Mouse (Mus musculus): ENCODE results near the gene Tec.

Tec gene

GRCm38 (mm10) chr5:72785451-72785850, 82.8 kb downstream of the Tec start:
- DNase-seq (ENCODE audit: inconsistent age in 2 of 2, low spot score in 1 of 2), result no peak

DNA sequence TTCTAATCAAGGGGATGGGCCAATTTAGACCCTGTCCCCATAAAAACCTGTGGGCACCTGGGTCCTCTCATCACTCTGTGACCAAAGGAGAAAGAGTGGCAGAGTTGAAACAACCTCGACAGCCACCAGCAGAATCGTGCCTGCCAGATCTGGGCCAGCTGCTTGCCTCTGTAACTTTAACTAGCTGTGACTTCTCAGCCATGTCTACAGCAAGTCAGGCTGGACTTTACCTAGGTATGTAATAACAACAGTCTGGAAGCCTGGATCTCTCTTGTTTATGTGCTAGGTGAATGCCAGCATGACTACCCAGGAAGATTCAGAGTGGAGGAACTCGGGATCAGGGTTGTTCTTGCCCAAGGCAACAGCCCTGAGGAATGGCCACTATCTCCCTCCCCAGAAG, 83.6 kb downstream of the Tec start:
- DNase-seq (ENCODE audit: inconsistent age in 2 of 2, low spot score in 1 of 2), result no peak

- DNase-seq (ENCODE audit: inconsistent age in 2 of 2, low spot score in 1 of 2), result no peak
Measured at GRCm38 (mm10) chr5:72783957-72784356, 84.3 kb downstream of the Tec start.

DNA sequence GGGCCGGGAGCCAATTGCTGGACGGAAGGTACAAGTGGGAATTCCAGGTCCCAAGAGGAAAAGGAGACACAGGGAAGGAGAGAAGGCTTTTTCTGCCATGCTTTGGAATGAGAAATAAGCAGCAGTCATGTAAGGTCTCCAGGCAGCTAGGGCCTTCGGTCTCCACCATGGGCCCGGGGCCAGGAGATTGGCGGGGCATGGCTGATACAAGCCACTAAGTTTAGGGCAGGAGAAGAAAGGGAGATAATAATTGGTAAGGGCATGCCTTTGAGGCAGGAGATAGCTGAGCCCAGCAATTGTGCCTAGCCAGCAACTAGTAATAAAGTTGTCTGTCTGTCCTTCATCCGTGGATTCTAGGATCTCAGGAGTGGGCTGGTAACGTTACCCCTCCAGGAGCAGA, 85.2 kb downstream of the Tec start:
- DNase-seq (ENCODE audit: inconsistent age in 2 of 2, low spot score in 1 of 2), result no peak

- DNase-seq (ENCODE audit: inconsistent age in 2 of 2, low spot score in 1 of 2), result no peak
Measured at GRCm38 (mm10) chr5:72781776-72782175, 86.5 kb downstream of the Tec start.

DNA sequence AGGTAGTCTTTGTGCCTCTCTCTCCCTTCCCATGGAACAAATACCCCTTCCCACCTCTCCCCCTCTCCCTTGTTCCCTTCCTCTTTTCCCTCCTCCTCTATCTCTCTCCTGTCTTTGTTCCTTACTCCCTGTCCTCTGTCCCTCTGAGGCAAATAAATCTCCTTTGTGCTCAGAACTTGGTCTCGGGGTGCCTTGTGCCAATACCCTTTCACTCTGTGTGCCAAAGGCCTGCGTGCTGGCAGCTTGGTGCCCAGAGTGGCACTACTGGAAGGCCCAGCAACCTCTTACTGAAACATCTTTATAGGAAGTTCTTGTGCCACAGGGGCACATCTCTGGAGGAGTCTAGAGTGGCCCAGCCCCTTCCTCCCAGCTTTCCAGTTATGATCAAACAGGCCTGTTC, 91.7 kb downstream of the Tec start:
- DNase-seq (ENCODE audit: inconsistent age in 2 of 2, low spot score in 1 of 2), result no peak

DNA sequence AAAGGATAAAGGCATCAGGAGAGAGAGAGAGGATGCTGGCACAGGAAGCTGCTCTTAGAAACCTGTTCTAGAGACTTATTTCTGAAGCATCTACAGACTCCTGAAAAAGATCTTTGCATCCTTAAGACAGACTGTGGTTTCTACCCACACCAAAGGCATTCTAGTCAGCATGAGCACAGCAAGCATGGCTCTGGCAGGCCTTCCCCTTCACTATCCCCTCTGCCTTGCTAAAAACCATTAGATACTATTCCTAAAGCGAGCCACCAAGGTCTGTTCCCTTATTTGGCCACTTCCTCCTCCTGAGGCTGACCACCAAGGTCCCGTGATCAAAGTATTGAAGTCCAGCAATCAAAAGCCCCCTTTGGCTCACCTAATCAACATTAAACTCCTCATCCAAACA, 92.2 kb downstream of the Tec start:
- no peak for DNase-seq (ENCODE audit: inconsistent age in 2 of 2, low spot score in 1 of 2)

GRCm38 (mm10) chr5:72769841-72770240, 98.4 kb downstream of the Tec start:
- DNase-seq (ENCODE audit: inconsistent age in 2 of 2, low spot score in 1 of 2), result no peak

GRCm38 (mm10) chr5:72763546-72763945, 104.7 kb downstream of the Tec start:
- peak in 1 of 2 experiments; percentile 43 for DNase-seq (ENCODE audit: inconsistent age in 2 of 2, low spot score in 1 of 2)

- DNase-seq (ENCODE audit: inconsistent age in 2 of 2, low spot score in 1 of 2), result peak in 1 of 2 experiments; percentile 44
Measured at GRCm38 (mm10) chr5:72763025-72763424, 105.3 kb downstream of the Tec start.

DNA sequence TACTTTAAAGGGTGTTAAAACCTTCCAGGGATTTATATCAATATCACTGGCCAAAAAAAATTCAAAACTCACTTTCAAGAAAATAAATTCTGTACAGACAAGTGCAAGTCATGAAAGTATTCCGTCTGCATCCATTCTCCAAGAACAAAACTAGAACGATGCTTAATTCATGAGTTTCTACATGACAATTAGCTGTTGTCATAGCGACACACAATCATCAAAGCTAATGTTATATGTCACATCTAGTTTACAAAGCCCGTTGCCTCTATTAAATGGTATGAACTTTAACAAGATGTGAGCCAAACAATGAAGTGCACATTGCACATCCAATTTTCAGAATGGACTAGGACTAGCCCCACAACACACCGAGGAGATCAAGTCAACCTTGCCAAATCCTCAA, 106.5 kb downstream of the Tec start:
- no peak for DNase-seq (ENCODE audit: inconsistent age in 2 of 2, low spot score in 1 of 2)

DNA sequence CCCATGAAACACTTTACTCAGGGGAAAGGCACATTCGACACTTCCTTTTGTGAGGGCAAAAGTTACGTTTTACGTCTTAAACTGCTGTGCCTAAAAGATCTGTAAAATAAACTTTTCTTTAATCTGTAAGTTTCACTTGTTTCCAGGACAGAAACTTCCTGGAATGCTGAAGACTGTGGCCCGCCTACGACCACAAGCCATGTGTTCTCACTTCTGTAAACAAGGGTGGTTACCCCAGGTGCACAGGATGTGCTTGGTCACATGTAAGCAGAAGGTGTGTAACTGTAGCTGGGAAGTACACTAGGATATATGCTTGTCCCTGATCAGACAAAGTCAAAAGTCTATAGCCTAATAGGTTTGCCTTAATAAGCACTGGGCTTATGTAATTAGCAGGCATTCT, 107.0 kb downstream of the Tec start:
- DNase-seq (ENCODE audit: inconsistent age in 2 of 2, low spot score in 1 of 2), result no peak

GRCm38 (mm10) chr5:72758925-72759924, 109.1 kb downstream of the Tec start:
- DNase-seq (ENCODE audit: inconsistent age in 2 of 2, low spot score in 1 of 2), result peak in 1 of 2 experiments; percentile 29

GRCm38 (mm10) chr5:72757155-72757773, 111.0 kb downstream of the Tec start:
- DNase-seq (ENCODE audit: inconsistent age in 2 of 2, low spot score in 1 of 2), result no peak

GRCm38 (mm10) chr5:72755941-72756340, 112.3 kb downstream of the Tec start:
- DNase-seq (ENCODE audit: inconsistent age in 2 of 2, low spot score in 1 of 2), result no peak

- DNase-seq (ENCODE audit: inconsistent age in 2 of 2, low spot score in 1 of 2), result no peak
Measured at GRCm38 (mm10) chr5:72755035-72755434, 113.2 kb downstream of the Tec start.

GRCm38 (mm10) chr5:72752585-72752984, 115.7 kb downstream of the Tec start, which contains the start of gene Txk:
Gene Txk, minus strand, starts transcription at chr5:72752777.
- no peak for DNase-seq (ENCODE audit: inconsistent age in 2 of 2, low spot score in 1 of 2)

DNA sequence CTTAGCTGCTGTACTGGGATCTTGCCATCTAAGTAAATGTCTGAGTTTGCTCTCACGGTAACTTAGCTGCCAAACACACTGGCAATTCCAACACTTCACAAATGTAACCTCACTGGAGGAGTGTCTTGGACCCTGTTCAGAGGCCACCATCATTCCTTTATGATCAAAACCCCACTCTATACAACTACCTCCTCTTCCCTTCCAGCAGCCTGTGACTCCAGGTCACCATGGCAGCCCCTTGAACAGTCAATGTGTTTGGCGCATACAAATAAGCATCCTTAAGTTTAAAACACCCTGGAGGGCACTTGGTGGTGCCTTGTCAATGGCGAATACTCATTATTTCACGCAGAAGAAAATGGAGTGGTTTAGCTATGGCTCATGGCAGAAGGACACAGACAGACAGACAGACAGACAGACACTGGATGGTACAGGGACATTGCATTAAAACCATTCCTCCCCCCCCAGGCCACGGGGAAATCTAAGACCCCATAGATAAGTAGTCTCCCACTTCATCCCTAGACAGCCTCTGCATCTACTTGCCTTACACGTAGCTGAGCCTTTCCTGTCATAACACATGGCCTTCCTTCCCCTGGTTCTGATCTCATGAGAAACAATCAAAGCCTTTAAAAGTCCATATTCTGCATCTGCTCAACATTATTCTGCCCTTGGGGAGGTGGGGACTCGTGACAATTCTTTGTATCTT, 117.1 kb downstream of the Tec start:
- DNase-seq (ENCODE audit: inconsistent age in 2 of 2, low spot score in 1 of 2), result no peak

GRCm38 (mm10) chr5:72750226-72750625, 118.1 kb downstream of the Tec start:
- DNase-seq (ENCODE audit: inconsistent age in 2 of 2, low spot score in 1 of 2), result no peak

GRCm38 (mm10) chr5:72748659-72749265, 119.5 kb downstream of the Tec start:
- DNase-seq (ENCODE audit: inconsistent age in 2 of 2, low spot score in 1 of 2), result no peak

DNA sequence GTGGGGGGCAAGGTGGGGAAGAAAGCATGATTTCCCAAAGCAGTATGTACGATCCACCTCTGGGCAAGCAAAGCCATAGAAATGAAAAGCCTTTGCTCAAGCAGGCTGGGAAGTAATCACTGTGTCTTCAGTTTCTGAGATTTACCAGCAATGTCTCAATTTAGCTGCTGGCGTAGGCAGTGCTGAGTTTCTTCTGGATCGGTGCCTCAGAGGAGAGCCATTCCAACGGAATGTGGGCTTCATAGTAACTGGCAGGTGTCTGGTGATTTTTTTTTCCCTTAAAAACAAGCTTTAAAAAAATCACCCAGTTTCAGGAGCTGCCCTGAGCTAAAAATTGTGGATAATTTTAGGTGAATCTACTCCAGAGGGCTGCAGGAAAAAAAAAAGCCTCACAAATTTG, 120.9 kb downstream of the Tec start:
- DNase-seq (ENCODE audit: inconsistent age in 2 of 2, low spot score in 1 of 2), result no peak
